Mouse (Mus musculus) ES-E14 (cell line): Measurements from ENCODE around the gene Tesmin.

Source experiments
- HCFC1 ChIP-seq: IDR thresholded peaks from 2 replicates; pipeline ENCODE4 v1.6.1; 2012; ENCODE audit warnings: low read length, inconsistent platforms, borderline replicate concordance; ENCODE audit not compliant: insufficient read depth
- ZC3H11A ChIP-seq: IDR thresholded peaks from 2 replicates; pipeline ENCODE4 v1.6.1; 2012; ENCODE audit warnings: low read depth, mild to moderate bottlenecking, inconsistent platforms, low read length, borderline replicate concordance

DNA sequence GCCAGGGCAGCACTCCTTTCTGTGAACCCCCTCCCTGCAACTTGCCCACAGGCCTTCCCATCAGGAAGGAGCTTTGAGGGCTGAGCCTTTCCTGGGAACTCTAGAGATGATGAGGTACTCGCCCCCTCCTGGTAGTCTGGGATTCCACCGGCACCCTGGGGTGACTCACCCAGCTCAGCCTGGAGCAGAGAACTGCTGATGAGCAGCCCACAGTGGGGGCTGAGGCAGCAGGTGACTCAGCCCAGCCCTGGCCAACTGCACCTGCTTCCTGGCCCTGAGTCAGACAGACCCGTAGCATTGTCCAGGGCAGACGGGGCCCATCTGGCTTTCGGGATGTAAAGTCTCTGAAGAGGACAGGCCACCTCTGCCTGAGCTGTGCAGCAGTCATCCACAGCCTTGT, 30.6 kb downstream of the Tesmin start:
- TF ChIP-seq HCFC1 (no peak), ZC3H11A (no peak)
